Mouse (Mus musculus): ENCODE measurements around the gene Gm9507.
"Not testable (repeated sequence)": the region's sequence is repeated elsewhere in the genome, so short reads cannot be mapped to it uniquely, and the experiment has no call there.

Gene Gm9507

DNA sequence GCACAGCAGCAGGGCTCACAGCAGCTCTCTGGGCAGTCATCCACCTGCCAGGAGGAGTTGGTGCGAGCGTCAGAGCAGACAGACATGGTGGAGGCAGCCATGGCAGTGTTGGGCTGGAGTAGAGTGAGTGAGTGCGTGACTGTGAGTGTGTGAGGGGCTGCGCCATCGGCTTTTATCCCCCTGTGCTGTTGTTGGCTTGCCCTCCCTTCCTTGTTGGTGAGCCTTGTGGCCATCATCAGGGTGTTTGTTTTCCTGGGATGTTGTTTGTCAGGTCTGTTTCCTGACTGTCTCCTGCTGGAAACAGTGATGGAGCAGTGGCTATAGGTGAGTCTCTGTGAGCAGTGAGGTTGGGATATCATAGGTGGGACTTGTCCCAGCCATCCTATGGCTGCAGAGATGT lies at the start of gene Gm9507:
TSS of gene Gm9507 (minus strand) at position 101 of the 400 bp plus-strand sequence.
- DNase-seq (ENCODE audit: low spot score), result no peak

GRCm38 (mm10) chr10:77852559-77852958 lies 40.9 kb upstream of the Gm9507 start, which contains the start of gene Gm10318:
Gm10318 (plus strand) TSS chr10:77852859.
- DNase-seq (ENCODE audit: low spot score), result no peak

- no peak for DNase-seq (ENCODE audit: low spot score)
Observed at GRCm38 (mm10) chr10:77847538-77847937, 35.9 kb upstream of the Gm9507 start.

DNA sequence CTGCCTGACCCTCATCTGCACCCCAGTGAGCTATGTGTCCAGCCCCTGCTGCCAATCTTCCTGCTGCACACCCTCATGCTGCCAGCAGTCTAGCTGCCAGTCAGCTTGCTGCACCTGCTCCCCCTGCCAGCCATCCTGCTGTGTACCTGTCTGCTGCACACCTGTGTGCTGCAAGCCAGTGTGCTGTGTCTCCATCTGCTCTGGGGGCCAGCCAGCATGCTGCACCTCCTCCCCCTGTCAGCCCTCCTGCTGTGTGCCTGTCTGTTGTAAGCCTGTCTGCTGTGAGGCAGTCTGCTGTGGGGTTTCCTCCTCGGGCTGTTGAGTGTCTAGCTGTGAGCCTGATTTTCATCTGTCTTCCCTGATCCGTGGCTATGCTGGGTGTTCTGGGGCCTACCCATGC lies 35.3 kb upstream of the Gm9507 start:
- DNase-seq (ENCODE audit: low spot score), result no peak

GRCm38 (mm10) chr10:77846503-77846902 lies 34.9 kb upstream of the Gm9507 start, which contains the start of gene Gm36176:
Gm36176 (plus strand) TSS chr10:77846803.
- DNase-seq (ENCODE audit: low spot score), result no peak

- DNase-seq (ENCODE audit: low spot score), result no peak
Observed at GRCm38 (mm10) chr10:77839006-77839405, 27.4 kb upstream of the Gm9507 start.

DNA sequence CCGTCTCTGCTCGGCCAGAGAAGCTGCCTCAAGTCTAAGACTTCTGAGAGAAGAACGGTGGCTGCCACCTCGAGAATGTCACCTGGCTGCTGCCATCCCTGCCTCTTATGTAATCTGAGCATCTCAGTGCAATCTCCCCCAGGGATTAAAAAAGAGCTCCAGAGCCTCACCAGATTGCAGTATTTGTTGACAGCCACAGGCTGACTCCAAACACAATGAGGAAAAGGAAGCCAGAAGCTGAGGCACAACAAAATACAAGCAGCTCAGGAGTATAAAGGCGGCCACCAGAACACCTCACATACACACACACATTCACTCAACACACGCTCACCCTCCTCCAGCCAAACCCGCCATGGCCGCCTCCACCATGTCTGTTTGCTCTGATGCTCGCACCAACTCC lies 24.0 kb upstream of the Gm9507 start, which contains the start of gene Krtap10-10:
TSS of gene Krtap10-10 (plus strand) at position 301 of the 400 bp plus-strand sequence.
- DNase-seq (ENCODE audit: low spot score), result no peak

DNA sequence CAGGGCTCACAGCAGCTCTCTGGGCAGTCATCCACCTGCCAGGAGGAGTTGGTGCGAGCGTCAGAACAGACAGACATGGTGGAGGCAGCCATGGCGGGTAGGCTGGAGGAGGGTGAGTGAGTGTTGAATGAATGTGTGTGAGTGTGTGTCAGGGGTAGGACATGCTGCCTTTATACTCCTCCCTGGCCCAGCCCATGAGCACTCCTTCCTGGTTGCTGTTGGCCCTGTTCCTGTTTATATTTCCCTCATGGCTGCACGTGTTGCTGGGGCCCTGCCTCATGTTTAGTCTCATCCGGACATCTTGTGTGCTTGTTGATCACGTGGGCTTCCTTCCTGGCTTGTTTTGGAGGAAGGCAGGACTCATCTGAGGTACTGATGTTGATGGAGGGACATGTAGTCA lies 15.3 kb upstream of the Gm9507 start, which contains the start of gene Krtap10-4:
TSS of gene Krtap10-4 (minus strand) at position 145 of the 400 bp plus-strand sequence.
- DNase-seq (ENCODE audit: low spot score), result no peak

GRCm38 (mm10) chr10:77819203-77819602 lies 7.6 kb upstream of the Gm9507 start:
- DNase-seq (ENCODE audit: low spot score), result no peak

DNA sequence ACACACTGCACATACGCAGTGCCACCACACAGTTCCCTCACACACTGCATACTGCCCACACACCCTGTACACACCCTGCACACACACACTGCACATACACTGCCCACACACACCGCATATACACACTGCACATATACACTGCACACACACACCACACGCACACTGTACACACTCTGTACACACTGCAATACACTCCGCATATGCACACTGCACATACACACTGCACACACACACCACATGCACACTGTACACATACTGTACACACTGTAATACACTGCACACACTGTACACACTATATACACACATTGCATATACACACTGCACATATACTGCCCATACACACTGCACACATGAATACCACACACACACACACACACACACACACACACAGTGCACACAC lies 6.9 kb upstream of the Gm9507 start:
- DNase-seq (ENCODE audit: low spot score), result no peak

DNA sequence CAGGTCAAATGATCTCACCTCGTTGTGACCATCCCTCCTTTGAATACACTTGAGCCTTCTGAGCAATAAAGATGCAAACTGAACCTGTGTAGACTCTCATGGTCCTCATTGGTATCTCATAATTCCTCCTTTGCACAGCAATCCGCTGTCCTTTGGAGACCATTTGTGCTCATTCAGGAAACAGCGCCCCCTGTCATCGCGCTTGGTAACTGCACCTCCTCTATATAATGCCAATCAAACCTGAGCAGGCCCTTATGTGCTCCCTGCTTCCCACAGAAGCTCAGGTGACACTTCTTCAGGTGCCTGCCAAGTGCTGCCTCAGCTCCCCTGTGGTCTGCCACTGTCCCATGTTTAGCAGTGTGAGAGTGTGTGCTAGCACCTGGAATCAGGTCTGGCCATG lies 3.9 kb upstream of the Gm9507 start:
- DNase-seq (ENCODE audit: low spot score), result no peak

- DNase-seq (ENCODE audit: low spot score), result no peak
Observed at GRCm38 (mm10) chr10:77814382-77814781, 2.7 kb upstream of the Gm9507 start, which contains the start of gene Gm2696. Gm2696 (plus strand) TSS chr10:77814682.

- DNase-seq (ENCODE audit: low spot score), result no peak
Observed at GRCm38 (mm10) chr10:77804095-77804494, 7.5 kb downstream of the Gm9507 start.

DNA sequence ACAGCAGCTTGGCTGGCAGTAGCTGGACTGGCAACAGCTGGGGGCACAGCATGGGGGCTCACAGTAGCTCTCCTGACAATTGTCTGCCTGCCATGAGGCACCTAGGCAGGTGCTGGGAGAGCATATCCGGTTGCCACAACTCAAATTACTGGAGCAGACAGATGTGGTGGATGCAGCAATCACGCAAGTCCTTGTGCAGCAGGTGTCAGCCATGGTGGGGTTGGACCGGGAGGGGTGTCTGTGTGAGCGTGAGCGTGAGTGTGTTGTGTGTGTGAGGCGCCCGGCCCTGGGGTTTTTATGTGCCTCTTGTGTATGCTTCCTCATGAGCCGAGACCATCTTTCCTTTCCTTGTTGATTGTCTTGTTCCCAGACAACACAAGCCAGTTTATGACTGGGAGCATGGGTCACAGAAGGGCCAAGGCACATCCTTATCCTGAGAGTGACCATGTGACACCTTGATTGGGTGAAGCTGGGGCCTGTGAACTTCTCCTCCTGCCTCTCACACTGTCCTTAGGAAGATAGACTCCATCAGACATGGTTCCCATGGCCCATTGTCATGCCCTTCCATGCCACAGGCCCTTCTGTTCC lies 12.6 kb downstream of the Gm9507 start, which contains the start of gene Gm19668:
TSS of gene Gm19668 (minus strand) at position 213 of the 588 bp plus-strand sequence.
- DNase-seq (ENCODE audit: low spot score), result no peak

GRCm38 (mm10) chr10:77798164-77798920 lies 13.3 kb downstream of the Gm9507 start:
- DNase-seq (ENCODE audit: low spot score), result not testable (repeated sequence)

DNA sequence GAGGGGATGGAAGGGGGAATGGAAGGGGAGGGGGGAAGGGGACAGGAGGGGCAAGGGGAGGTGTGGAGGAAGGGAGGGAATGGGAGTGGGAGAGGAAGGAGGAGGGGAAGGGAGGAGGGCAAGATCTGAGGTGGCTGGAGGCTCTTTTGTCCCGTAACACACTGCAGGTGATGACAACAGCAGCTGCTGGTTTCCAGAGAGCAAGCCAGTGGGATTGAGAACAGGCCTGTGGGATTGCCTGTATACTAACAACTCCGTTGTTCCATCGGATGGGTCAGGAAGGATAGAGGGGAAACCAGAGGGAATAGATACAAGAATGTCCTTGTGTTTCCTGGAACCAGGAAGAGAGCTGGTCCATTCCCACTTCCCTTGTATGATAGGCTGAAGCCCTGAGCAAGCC lies 14.0 kb downstream of the Gm9507 start:
- no peak for DNase-seq (ENCODE audit: low spot score)

GRCm38 (mm10) chr10:77794976-77795375 lies 16.7 kb downstream of the Gm9507 start, which contains the start of gene Gm9639:
Gm9639 (minus strand) TSS chr10:77795076.
- no peak for DNase-seq (ENCODE audit: low spot score)

DNA sequence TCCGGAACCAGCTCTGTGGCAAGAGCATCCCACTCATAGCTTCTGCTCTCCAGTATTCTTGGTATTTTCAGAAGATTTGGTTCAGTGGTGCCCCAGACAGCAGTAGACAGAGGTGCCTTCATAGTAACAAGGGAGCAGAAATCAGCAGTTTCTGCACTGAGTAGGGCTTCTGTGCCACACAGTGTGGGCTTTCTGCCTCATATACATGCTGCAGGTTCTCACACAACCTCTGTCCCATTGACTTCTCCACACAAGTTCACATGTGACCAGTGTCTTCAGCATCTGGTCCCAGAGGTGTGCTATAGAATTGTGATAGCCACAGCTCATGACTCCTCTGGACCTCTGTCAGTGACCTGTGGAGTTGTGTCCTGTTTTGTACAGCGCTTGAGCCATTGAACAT lies 23.0 kb downstream of the Gm9507 start:
- DNase-seq (ENCODE audit: low spot score), result no peak

GRCm38 (mm10) chr10:77787876-77788275 lies 23.8 kb downstream of the Gm9507 start, which contains the start of gene Gm7137:
Gm7137 (minus strand) TSS chr10:77788200.
- not testable (repeated sequence) for DNase-seq (ENCODE audit: low spot score)

DNA sequence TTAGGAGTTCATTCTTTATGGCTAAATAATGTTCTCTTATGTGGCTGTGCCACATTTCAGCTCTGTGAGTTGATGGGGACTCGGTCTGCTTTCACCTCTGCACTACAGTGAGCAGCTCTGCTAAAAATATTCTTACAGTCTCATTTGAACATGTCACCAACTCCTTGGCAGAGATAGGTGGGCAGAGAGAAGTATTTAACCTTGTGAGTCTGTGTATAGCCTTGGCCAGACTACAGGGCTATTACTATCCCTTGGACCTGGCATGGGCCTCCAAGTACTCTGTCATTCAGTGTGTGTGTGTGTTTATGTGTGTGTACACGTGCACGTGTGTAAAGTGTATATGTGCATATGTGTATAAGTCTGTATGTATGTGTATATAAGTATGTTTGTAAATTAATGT lies 28.2 kb downstream of the Gm9507 start:
- not testable (repeated sequence) for DNase-seq (ENCODE audit: low spot score)

GRCm38 (mm10) chr10:77782442-77782841 lies 29.2 kb downstream of the Gm9507 start, which contains the start of gene Gm3250:
Gm3250 (minus strand) TSS chr10:77782542.
- DNase-seq (ENCODE audit: low spot score), result not testable (repeated sequence)

DNA sequence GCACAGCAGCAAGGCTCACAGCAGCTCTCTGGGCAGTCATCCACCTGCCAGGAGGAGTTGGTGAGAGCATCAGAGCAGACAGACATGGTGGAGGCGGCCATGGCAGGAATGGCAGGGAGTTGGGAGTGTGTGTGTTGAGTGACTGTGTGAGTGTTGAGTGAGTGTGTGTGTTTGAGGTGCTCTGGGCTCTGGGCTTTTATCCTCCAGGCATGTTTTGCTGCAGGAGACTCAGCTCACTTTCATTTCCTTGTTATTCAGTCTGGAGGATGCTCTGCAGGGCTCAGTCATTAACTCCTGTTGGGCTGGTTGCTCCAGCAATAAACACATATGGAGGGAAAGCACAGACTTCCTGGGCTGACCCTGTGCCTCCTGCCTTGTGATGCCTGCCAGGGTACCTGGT lies 34.8 kb downstream of the Gm9507 start, which contains the start of gene Gm7138:
TSS of gene Gm7138 (minus strand) at position 101 of the 400 bp plus-strand sequence.
- DNase-seq (ENCODE audit: low spot score), result not testable (repeated sequence)

DNA sequence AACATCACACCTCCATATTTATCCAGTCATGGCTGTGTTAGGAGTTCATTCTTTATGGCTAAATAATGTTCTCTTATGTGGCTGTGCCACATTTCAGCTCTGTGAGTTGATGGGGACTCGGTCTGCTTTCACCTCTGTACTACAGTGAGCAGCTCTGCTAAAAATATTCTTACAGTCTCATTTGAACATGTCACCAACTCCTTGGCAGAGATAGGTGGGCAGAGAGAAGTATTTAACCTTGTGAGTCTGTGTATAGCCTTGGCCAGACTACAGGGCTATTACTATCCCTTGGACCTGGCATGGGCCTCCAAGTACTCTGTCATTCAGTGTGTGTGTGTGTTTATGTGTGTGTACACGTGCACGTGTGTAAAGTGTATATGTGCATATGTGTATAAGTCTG lies 39.5 kb downstream of the Gm9507 start:
- not testable (repeated sequence) for DNase-seq (ENCODE audit: low spot score)
